Mouse (Mus musculus) E14TG2a.4 (cell line): Measurements from ENCODE around the gene Rab1b.
A peak's percentile ranks its signal among the peaks of the same experiment; 100 is the strongest.

Experiments used
- H3K27me3 ChIP-seq: 2 replicates; pipeline ENCODE4 v1.6.1; 2014; ENCODE audit warnings: low read length, control low read depth; ENCODE audit not compliant: insufficient read depth
- H3K36me3 ChIP-seq: 2 replicates; pipeline ENCODE4 v1.6.1; 2014; ENCODE audit warnings: low read length, control low read depth; ENCODE audit not compliant: insufficient read depth
- H3K4me1 ChIP-seq: replicated peaks from 2 replicates; pipeline ENCODE4 v1.6.1; 2014; ENCODE audit warnings: low read depth, low read length, control low read depth
- H3K4me3 ChIP-seq: replicated peaks from 2 replicates; pipeline ENCODE4 v1.5.1; 2014; ENCODE audit warnings: mild to moderate bottlenecking, low read length
- H3K9me3 ChIP-seq: 2 replicates; pipeline ENCODE4 v1.6.1; 2014; ENCODE audit warnings: low read length, control low read depth
- CTCF ChIP-seq: conservative IDR thresholded peaks from 2 replicates; pipeline ENCODE4 v1.5.1; 2014; ENCODE audit warnings: low read length
- NANOG ChIP-seq: IDR thresholded peaks from 2 replicates; pipeline ENCODE4 v1.6.1; 2014; ENCODE audit warnings: borderline replicate concordance, low read length, mixed read lengths
- POU5F1 ChIP-seq: IDR thresholded peaks from 2 replicates; pipeline ENCODE4 v1.6.1; 2014; ENCODE audit warnings: low read length, borderline replicate concordance

Rab1b gene

DNA sequence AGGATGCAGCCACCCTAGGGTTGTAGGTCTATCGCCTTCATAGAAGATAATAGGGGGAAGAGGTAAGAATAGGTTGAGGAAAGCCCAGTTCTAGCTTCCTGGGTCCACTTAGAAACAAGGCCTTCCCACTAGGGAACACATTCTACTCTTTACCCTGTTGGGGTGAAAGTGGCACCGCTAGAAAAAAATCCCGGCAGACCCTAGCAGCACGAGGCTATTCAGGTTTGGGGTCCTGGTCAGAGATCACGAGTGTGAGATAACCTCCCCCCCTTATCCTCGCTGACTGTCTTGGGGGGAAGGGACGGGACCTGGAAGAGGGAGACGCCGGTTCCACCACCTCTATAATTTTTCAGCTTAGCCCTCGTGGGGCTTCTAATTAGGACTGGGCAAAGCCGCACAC is 35.8 kb downstream of the Rab1b start:
- no peaks in the 10 kb centered on the region for H3K9me3 ChIP-seq
- no peaks in the 10 kb centered on the region for H3K36me3 ChIP-seq
- H3K4me3 ChIP-seq = peak overlapping the region; percentile 82
- peaks cover 45% of the 10 kb centered on the region for H3K27me3 ChIP-seq
- no peak for TF ChIP-seq POU5F1
- H3K4me1 ChIP-seq = peaks cover 67% of the 10 kb centered on the region

DNA sequence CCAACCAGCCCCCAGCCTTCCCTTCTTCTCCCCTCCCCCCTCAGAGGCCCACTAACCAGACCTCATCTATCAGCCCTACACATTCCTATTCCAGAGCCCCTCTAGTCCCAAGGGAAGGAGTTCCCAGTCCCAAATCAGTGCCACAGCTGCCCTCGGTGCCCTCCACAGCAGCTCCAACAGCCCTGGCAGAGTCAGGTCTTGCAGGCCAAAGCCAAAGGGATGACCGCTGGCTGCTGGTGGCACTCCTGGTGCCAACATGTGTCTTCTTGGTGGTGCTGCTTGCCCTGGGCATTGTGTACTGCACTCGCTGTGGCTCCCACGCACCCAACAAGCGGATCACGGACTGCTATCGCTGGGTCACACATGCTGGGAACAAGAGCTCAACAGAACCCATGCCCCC is 36.9 kb downstream of the Rab1b start:
- peak overlapping the region; percentile 48 for H3K4me3 ChIP-seq
- peaks cover 74% of the 10 kb centered on the region for H3K4me1 ChIP-seq
- H3K27me3 ChIP-seq = peaks cover 48% of the 10 kb centered on the region
- H3K36me3 ChIP-seq = no peaks in the 10 kb centered on the region
- TF ChIP-seq CTCF (no peak), NANOG (no peak), POU5F1 (no peak)
- H3K9me3 ChIP-seq = no peaks in the 10 kb centered on the region

DNA sequence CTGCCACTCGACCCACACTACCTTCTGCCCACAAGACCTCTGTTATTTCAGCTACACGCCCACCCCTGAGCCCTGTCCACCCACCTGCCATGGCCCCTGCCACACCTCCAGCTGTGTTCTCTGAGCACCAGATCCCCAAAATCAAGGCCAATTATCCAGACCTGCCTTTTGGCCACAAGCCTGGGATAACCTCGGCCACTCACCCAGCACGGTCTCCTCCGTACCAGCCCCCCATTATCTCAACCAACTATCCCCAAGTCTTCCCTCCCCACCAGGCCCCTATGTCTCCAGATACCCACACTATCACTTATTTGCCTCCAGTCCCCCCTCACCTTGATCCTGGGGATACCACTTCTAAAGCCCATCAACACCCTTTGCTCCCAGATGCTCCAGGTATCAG is 37.4 kb downstream of the Rab1b start:
- no peak overlapping the region for H3K4me3 ChIP-seq

DNA sequence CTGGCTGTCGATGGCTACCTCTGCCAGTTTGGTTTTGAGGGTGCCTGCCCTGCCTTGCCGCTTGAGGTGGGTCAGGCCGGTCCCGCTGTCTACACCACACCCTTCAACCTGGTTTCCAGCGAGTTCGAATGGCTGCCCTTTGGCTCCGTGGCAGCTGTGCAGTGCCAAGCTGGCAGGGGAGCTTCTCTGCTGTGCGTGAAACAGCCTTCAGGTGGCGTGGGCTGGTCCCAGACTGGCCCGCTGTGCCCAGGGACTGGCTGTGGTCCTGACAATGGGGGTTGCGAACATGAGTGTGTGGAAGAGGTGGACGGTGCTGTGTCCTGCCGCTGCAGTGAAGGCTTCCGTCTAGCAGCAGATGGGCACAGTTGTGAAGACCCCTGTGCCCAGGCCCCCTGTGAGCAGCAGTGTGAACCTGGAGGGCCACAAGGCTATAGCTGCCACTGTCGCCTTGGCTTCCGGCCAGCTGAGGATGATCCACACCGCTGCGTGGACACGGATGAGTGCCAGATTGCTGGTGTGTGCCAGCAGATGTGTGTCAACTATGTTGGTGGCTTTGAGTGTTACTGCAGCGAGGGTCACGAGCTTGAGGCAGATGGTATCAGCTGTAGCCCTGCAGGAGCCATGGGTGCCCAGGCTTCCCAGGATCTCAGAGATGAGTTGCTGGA is 38.2 kb downstream of the Rab1b start:
- peaks cover 51% of the 10 kb centered on the region for H3K27me3 ChIP-seq
- no peaks in the 10 kb centered on the region for H3K9me3 ChIP-seq
- H3K36me3 ChIP-seq = no peaks in the 10 kb centered on the region
- peak overlapping the region; percentile 79 for H3K4me3 ChIP-seq
- H3K4me1 ChIP-seq = peaks cover 75% of the 10 kb centered on the region
- TF ChIP-seq POU5F1 (no peak), NANOG (no peak), CTCF (no peak)

More for the DNA sequence above, 37.4 kb downstream of the Rab1b start:
- H3K9me3 ChIP-seq = no peaks in the 10 kb centered on the region
- TF ChIP-seq POU5F1 (no peak), CTCF (no peak), NANOG (no peak)
- H3K4me1 ChIP-seq = peaks cover 78% of the 10 kb centered on the region
- H3K27me3 ChIP-seq = peaks cover 51% of the 10 kb centered on the region
- no peaks in the 10 kb centered on the region for H3K36me3 ChIP-seq

DNA sequence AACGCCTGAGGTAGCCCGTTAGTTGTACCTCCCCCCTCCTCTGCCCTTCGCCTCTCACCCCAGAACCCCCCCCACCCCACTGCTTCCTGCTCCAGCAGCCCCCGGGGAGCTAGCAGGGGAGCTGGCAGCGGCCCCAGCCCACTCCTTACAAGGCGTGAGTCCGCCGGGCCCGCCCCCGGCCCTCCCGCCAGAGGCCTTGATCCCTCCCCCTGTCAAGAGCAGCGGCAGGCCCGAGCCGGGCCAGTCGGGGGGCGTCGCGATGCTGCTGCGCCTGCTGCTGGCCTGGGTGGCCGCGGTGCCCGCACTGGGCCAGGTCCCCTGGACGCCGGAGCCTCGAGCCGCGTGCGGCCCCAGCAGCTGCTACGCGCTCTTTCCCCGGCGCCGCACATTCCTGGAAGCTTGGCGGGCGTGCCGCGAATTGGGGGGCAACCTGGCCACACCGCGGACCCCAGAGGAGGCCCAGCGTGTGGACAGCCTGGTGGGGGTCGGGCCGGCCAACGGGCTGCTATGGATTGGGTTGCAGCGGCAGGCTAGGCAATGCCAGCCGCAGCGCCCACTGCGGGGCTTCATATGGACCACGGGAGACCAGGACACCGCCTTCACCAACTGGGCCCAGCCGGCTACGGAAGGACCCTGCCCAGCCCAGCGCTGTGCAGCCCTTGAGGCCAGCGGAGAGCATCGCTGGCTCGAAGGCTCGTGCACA is 38.9 kb downstream of the Rab1b start, which contains the start of gene Cd248:
TSS of gene Cd248 (plus strand) at position 212 of the 703 bp plus-strand sequence.
- Histone ChIP-seq H3K4me3 (peak within 1 kb of the TSS; percentile 79), H3K9me3 (no peaks in the 10 kb centered on the region), H3K27me3 (peaks cover 51% of the 10 kb centered on the region), H3K36me3 (no peaks in the 10 kb centered on the region), H3K4me1 (peaks cover 73% of the 10 kb centered on the region)
- TF ChIP-seq POU5F1 = no peak
- no peak for TF ChIP-seq NANOG
- TF ChIP-seq CTCF = no peak

DNA sequence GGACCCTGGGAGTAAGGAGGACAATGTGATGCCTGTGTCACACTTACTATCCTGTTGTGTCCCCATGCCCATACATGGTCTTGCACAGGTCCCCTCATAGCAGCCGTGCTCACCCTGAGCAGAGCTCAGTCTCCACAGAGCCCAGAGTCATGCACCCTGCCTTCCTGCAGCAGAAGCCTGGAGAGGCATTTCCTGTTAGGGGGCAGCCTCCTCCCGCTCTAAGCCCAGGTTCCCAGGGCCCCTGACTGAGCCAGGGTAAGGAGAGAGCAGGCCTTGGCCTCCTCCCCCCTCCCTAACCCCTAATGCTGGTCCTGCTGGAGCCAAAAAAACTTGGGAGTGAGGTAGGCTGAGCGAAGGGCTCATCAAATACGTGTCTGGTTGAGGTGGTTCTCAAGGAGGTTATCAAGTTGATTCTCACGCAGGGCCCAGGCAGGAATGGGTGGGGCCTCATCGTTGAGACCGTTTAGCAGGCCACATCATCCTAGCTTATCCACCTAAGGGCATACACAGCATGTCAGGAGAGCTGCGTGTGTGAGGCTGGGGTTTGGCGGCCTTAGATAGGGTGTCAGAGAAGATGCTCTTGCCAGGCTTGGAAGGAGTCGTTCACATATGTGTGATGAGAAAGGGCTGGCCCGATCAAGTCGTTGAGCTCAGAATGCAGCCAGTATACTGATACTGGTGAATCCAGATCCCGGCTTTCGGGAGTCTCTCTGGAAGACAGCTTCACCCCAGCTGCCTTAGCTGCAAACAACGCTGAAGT is 39.7 kb downstream of the Rab1b start:
- TF ChIP-seq NANOG (no peak), POU5F1 (no peak), CTCF (no peak)
- H3K36me3 ChIP-seq = no peaks in the 10 kb centered on the region
- H3K4me3 ChIP-seq = peak overlapping the region; percentile 79
- H3K27me3 ChIP-seq = peaks cover 51% of the 10 kb centered on the region
- H3K9me3 ChIP-seq = no peaks in the 10 kb centered on the region
- H3K4me1 ChIP-seq = peaks cover 73% of the 10 kb centered on the region

DNA sequence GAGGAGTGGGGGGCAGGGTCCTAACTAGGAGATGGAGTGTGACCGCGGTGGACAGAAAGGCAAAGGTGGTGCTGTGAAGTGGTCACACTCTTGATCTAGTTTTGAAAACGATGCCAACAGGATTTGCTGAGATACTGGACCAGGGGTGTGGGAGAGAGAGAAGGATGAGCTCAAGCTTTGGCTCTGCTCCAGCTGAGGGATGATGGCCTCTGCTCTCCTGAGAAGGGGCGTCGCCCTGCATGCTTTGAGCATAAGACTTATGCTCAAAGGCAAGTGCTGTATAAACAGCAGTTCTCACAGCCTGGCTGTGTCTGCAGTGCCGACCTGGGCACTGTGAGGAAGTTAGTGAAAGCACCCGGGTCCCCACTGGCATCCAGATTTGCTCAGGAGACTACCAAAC is 41.8 kb downstream of the Rab1b start:
- TF ChIP-seq CTCF (no peak), POU5F1 (no peak), NANOG (no peak)
- peaks cover 76% of the 10 kb centered on the region for H3K4me1 ChIP-seq
- H3K27me3 ChIP-seq = peaks cover 40% of the 10 kb centered on the region
- H3K36me3 ChIP-seq = no peaks in the 10 kb centered on the region
- no peak overlapping the region for H3K4me3 ChIP-seq
- no peaks in the 10 kb centered on the region for H3K9me3 ChIP-seq

DNA sequence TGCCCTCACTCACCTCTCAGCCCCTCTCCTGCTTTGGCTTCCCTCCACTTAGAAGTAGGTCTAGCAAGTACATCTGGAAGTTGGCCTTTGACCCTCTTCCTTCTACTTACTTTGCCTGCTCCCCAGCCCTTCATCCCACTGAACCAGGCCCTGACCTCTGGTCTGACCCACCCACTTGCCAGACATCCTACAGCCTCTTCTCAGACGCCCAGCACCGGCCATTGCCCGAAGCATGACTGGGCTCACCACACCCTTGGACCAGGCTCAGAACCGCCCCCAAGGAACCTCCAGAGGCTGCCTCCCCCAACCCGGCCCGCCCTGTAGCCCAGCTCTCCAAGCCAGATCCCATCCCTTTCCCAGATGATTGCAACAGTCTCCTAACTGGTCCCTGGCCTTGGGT is 44.4 kb downstream of the Rab1b start:
- Histone ChIP-seq H3K27me3 (peaks cover 16% of the 10 kb centered on the region), H3K4me3 (peak overlapping the region; percentile 41; the same call in 1 of the 2 replicates), H3K9me3 (no peaks in the 10 kb centered on the region), H3K36me3 (no peaks in the 10 kb centered on the region), H3K4me1 (peaks cover 81% of the 10 kb centered on the region)
- no peak for TF ChIP-seq NANOG
- TF ChIP-seq CTCF = no peak
- no peak for TF ChIP-seq POU5F1
